Mouse (Mus musculus) naive thymus-derived CD4-positive, alpha-beta T cell, adult 5 months (primary cell): ENCODE measurements around the gene Olfr692. TPM values are rescaled to one million over a fixed set of nuclear protein-coding genes. Genes with fewer than 3 reads are reported as not detected.

Experiments used
- polyA plus RNA-seq: library from polyadenylated mRNA; unstranded; fragments of 100-300 nt; shearing (Covaris generic); gene quantifications from one replicate; pipeline ENCODE4 v1.2.1, GENCODE M21; 2017

Gene Olfr692
- not detected for polyA plus RNA-seq

DNA sequence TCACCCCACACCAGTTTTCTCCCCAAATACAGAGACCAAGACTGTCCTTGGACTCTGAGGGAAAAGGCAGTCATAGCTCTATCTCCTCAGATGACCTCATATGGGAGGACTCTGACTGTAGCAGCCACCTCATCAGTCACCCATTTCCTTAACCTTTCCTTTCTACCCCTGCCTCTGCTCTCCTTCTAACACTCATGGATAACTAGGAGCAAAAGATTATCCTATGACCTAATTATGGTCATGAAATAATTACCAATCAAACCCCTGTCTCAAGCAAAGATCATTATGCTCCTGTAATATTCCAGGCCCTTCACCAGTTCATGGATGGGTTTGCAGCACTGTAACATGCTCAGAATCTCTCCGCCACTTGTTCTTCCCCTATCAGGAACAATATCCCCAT is at the start of gene Olfr692:
TSS of gene Olfr692 (plus strand) at position 301 of the 400 bp plus-strand sequence.

DNA sequence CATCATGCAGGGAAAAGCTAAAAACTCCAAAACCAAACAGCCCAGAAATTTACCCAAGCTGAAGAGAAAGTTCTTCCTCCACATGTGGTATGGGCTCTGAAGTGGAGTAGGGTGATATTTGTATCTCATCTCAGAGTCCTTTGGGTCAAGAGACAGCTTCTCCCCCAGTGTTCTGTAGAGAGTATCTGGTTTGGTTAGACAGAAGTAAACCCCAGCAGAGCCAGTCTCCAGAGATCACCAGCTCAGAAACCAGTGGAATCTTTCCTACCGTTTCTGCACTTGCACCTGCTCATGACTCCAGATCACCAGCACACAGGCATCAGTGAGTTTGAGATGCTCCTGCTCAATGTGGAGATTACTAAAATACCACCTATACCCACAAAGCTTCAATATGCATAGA is 34.0 kb upstream of the Olfr692 start, which contains the start of gene Olfr690:
TSS of gene Olfr690 (minus strand) at position 101 of the 400 bp plus-strand sequence.

DNA sequence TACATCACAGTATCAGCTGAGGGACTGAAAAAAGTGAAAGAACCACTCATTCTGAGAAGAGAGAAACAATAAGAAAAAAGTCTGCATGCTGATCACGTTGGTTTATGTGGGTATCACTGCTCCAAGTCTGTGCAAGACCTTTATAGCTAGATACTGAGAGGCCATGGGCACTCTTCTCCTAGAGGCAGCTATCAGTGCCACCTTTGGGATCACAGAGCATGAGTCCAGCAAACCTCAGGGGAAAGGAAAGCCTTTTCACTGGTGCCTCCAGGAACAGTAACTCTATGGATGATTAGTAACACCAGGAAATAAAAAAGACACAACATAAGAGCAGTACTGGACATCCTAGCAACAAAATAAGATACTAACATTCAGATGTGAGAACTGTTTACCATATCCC is 25.9 kb upstream of the Olfr692 start, which contains the start of gene Olfr691:
TSS of gene Olfr691 (minus strand) at position 101 of the 400 bp plus-strand sequence.

DNA sequence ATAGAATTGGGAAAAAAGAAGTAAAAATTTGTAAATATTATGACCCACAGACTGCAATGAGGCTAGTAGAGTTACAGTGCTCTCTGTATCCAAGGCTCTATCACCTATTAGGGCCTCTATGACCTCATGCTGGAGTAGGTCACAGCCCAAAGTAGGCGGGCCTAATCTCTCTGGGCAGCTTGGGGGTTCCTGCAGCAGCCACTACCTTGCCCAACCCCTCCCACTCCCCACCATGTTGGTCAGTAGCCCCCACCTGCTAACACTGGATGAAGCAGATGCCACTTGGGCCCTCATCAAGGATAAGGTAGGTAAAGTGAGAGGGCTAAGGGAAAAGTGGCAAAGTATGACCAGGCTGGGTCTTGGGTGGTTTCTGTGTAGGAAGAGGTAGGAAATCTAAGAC is 6.8 kb downstream of the Olfr692 start, which contains the start of gene Gm5901:
TSS of gene Gm5901 (plus strand) at position 173 of the 400 bp plus-strand sequence.

DNA sequence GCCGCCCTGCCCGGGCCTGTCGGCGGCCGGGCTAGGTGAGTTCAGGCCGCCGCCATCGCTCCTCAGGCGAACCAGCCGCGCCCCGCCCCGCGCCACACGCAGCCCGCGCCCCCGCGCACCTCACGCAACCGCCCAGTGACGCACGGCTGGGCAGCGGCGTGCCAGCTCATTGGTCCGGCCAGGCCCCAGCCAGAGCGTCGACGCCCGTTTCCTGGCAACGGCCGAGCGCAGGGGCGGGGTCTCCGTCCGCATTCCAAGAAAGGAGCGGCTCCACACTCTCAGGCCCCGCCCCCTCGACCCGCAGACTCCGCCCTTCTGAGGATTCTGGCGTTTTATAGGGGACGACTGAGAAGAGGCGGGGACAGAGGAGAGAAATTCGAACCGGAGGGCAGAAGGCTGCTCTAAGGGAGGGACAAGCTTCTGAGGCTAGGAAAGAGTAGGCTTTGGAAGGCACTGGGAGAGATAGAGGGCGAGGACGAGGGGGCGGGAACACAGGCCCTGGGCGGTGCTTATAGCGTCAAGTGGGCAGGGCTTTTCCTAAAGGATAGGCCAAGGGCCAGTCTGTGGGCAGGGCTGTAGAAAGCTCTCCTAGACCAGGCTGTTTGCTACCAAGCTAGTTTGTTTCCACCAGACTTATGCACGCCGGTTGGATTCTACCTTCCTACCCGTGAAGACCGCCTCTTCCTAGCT is 32.0 kb downstream of the Olfr692 start, which contains the start of gene Fam160a2:
TSS of gene Fam160a2 (minus strand) at position 120 of the 690 bp plus-strand sequence.

DNA sequence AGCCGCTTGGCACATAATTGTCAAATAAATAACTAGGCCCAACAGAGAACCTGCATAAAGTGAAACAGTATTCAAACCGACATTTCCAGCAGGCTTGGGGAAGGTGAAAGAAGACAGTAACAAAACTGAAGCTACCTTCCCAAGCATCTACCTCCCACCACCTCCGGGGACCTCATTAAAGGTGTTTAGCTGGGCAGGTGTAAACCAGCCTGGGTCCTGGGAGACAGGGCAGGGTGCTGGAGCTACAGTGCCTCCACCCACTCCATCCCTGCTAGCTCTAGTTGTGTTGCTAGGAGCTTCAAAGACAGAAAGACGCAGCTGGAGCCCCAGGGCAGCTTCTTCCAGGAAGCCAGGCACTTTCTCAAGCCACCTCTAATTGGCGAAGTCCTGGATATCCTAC is 36.2 kb downstream of the Olfr692 start, which contains the start of gene Cnga4:
TSS of gene Cnga4 (plus strand) at position 301 of the 400 bp plus-strand sequence.

Other genes starting within 250 kb of the Olfr692 start
- not detected for gene Olfr683, start 221.2 kb upstream of the Olfr692 start, polyA plus RNA-seq
- not detected for gene Olfr684, start 204.6 kb upstream of the Olfr692 start, polyA plus RNA-seq
- not detected for gene Olfr685, start 182.2 kb upstream of the Olfr692 start, polyA plus RNA-seq
- not detected for gene Olfr686, start 160.7 kb upstream of the Olfr692 start, polyA plus RNA-seq
- not detected for gene Olfr688, start 80.1 kb upstream of the Olfr692 start, polyA plus RNA-seq
- 0.06 TPM for gene Olfr689, start 57.1 kb upstream of the Olfr692 start, polyA plus RNA-seq
- not detected for gene Olfr690, start 34.1 kb upstream of the Olfr692 start, polyA plus RNA-seq
- not detected for gene Olfr691, start 26.0 kb upstream of the Olfr692 start, polyA plus RNA-seq
- gene Gm5901, start 6.8 kb downstream of the Olfr692 start, polyA plus RNA-seq = not detected
- 32.2 TPM for gene Fam160a2, start 31.8 kb downstream of the Olfr692 start, polyA plus RNA-seq
- gene Cnga4, start 36.3 kb downstream of the Olfr692 start, polyA plus RNA-seq = not detected
- not detected for gene Cckbr, start 57.5 kb downstream of the Olfr692 start, polyA plus RNA-seq
- gene Cavin3, start 114.1 kb downstream of the Olfr692 start, polyA plus RNA-seq = not detected
- 16.7 TPM for gene Smpd1, start 186.1 kb downstream of the Olfr692 start, polyA plus RNA-seq
- gene Apbb1, start 213.4 kb downstream of the Olfr692 start, polyA plus RNA-seq = 1.8 TPM
- not detected for gene Hpx, start 231.9 kb downstream of the Olfr692 start, polyA plus RNA-seq